Mouse (Mus musculus) embryonic fibroblast, embryonic 13.5 days (primary cell): ENCODE measurements at regions not wholly inside any gene's neighbourhood (a gene's known extent, or its start where the extent isn't known, plus 50 kb on each side); places are given as distances from the start of the nearest gene placed in this dataset.

Experiments
- CTCF ChIP-seq: IDR thresholded peaks from 2 replicates; pipeline ENCODE4 v1.5.1; 2011; ENCODE audit warnings: mild to moderate bottlenecking, control low read depth, low read length, moderate library complexity, borderline replicate concordance; ENCODE audit not compliant: insufficient read depth
- POLR2A ChIP-seq: IDR thresholded peaks from 2 replicates; pipeline ENCODE4 v1.6.1; 2011; ENCODE audit warnings: low read depth, mild to moderate bottlenecking, control low read depth, low read length, moderate library complexity

DNA sequence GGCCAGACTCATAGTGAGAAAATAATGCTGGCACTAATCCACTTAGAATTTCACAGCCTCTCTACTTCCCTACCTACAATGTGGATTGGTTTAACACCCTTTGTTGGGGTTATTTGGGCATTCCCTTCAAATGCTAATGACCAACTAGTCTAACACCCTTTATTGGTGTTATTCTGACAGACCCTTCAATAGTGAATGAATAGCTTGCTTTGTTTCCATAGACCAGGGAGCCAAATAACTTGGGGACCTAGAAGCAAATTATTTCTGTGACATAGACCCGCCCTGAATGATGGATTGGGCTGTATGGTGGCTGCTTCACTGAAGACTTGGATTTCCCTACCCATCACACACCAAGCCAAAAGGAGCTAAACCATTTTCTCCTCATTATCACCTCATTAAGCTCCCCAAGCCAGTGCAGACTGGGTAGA lies 449.3 kb upstream of the BC052040 start:
- TF ChIP-seq CTCF: no peak
- no peak for TF ChIP-seq POLR2A
